Mouse (Mus musculus): ENCODE measurements around the gene Syvn1.

Syvn1 gene

GRCm38 (mm10) chr19:6054296-6054695 is 7.9 kb downstream of the Syvn1 start:
- POLR2A ChIA-PET, result interaction anchor here in 3 of 4 experiments (0.5 to 47.9 kb wide), 22 partner anchors 6 to 391 kb away, joined by 3 to 1520 read pairs (median 4); partner anchors contain the start of genes Cdca5 (in 3 of the 3), Tm7sf2 (in 3 of the 3), Zfpl1 (in 3 of the 3) and Gm28374 (in 2 of the 3)
- CTCF ChIA-PET, result interaction anchor here in 2 of 4 experiments (0.8 to 1.6 kb wide), 2 partner anchors 13 kb away, joined by 3 to 8 read pairs; partner anchors contain the start of gene Tm7sf2 (in 1 of the 2)

GRCm38 (mm10) chr19:6056696-6057095 is 10.3 kb downstream of the Syvn1 start:
- ChIA-PET POLR2A (interaction anchor here (0.6 to 47.9 kb wide), 31 partner anchors 2 to 527 kb away, joined by 3 to 1520 read pairs (median 4); partner anchors contain the start of genes Cdca5 (in 3 of the 4), Zfpl1 (in 3 of the 4), Gm28374 (in 2 of the 4) and Snx15 (in 2 of the 4)), CTCF (interaction anchor here in 1 of 4 experiments (0.6 kb wide), 2 partner anchors 179 to 544 kb away, joined by 4 to 5 read pairs; no protein-coding TSS in a partner anchor)

DNA sequence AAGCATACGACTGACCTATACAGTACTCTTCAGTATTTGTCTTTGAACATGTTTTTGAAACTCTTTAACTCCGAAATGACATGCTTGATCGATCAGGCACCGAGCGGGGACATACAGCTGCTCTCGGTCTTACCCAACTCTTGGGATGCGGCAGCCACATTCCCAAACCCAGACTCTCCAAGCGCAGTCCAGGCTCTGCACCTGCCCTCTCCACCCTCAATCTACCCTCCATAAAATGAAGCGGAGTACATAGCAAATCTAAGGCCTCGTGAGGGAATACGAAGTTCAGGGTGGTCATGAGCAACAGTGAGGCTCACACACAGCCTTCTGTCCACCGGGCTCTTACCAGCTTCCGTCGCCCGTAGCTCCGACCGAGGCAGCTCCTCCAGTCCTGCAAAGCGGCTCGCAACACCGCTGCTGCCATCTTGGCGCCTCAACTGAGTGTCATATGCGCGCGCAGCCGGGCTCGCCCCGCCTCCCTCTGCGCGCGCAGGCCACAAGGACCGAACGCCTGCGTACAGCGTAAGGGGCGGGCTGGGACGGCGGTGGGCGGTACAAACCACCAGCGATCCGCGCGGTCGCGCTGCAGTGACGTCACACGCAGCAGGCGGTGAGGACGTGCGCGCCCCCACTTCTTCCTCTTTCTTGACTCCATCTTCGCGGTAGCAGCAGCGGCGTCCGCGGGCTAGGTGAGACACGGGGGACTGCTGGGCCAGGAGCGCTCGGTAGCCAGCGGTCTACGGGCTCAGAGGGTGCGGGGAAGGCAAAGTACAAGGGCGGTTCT is 11.1 kb downstream of the Syvn1 start, which contains the start of the genes Mrpl49 and Fau:
Gene Mrpl49, minus strand, starts transcription at position 473 of the 784 bp plus-strand sequence.
Gene Fau, plus strand, starts transcription at position 532 of the 784 bp plus-strand sequence.
- CTCF ChIA-PET, result interaction anchor here in 2 of 4 experiments (0.6 to 0.9 kb wide), 3 partner anchors 14 to 271 kb away, joined by 3 to 4 read pairs (median 3); no protein-coding TSS in a partner anchor
- POLR2A ChIA-PET, result interaction anchor here (0.5 to 47.9 kb wide), 45 partner anchors 1 to 568 kb away, joined by 3 to 1520 read pairs (median 4); partner anchors contain the start of genes Cdca5 (in 3 of the 4), Syvn1 (in 3 of the 4), Zfpl1 (in 3 of the 4) and Gm28374 (in 2 of the 4)

DNA sequence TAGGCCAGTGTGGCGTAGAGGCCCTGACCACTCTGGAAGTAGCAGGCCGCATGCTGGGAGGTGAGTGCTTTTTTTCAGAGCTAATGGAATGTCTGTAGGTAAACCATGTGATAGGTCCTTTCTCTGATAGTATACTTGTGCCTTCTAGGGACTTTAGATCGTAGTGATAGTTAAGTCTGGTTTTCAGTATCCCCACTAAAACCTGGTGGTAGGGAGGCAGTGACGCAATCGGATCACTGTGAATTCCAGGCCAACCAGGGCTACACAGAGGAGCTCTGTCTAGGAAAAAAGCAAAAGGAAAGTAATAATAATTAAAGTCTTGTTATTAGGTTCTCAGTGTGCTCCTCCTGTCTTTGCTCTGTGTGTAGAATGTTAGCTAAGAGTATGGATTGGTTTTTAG is 12.1 kb downstream of the Syvn1 start:
- POLR2A ChIA-PET, result interaction anchor here in 3 of 4 experiments (0.6 to 47.9 kb wide), 28 partner anchors 0 to 548 kb away, joined by 3 to 1520 read pairs (median 4); partner anchors contain the start of genes Cdca5 (in 3 of the 3), Zfpl1 (in 3 of the 3), Gm28374 (in 2 of the 3) and Syvn1 (in 2 of the 3)
- CTCF ChIA-PET, result interaction anchor here in 1 of 4 experiments (0.9 to 1.4 kb wide), 2 partner anchors 9 to 272 kb away, joined by 3 to 10 read pairs; partner anchors contain the start of gene Tm7sf2

- CTCF ChIA-PET, result interaction anchor here in 2 of 4 experiments (0.6 to 1.4 kb wide), 3 partner anchors 8 to 272 kb away, joined by 3 to 10 read pairs (median 3); partner anchors contain the start of gene Tm7sf2 (in 1 of the 2)
- POLR2A ChIA-PET, result interaction anchor here in 3 of 4 experiments (0.6 to 47.9 kb wide), 28 partner anchors 0 to 549 kb away, joined by 3 to 1520 read pairs (median 4); partner anchors contain the start of genes Cdca5 (in 3 of the 3), Syvn1 (in 3 of the 3), Zfpl1 (in 3 of the 3) and Gm28374 (in 2 of the 3)
Measured at GRCm38 (mm10) chr19:6058966-6059365, 12.6 kb downstream of the Syvn1 start.

DNA sequence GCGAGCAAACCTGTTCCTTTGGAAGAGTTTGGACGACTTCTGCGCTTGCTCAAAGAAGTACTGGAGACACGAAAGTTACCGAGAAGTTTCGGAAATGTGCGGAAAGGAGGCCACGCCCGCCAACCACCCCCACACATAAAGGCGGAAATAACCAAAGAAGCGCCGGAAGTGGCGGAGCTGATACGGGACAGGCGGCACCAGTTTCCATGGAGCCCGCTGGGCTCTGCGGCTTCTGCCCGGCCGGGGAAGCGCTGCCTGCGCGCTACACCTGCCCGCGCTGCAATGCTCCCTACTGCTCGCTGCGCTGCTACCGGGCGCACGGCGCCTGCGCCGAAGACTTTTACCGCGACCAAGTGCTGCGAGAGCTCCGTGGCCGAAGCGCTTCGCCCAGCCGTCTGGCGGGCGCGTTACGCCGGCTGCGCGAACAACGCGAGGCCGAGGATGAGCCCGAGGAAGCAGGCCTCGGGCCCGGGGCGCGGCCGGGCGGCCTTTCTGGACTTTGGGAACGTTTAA is 14.7 kb downstream of the Syvn1 start, which contains the start of gene Znhit2:
Gene Znhit2, plus strand, starts transcription at position 172 of the 513 bp plus-strand sequence.
- ChIA-PET POLR2A (interaction anchor here (0.6 to 47.9 kb wide), 64 partner anchors 2 to 1205 kb away, joined by 3 to 1520 read pairs (median 4); partner anchors contain the start of genes Cdca5 (in 4 of the 4), Zfpl1 (in 4 of the 4), Sac3d1 (in 3 of the 4) and Snx15 (in 3 of the 4)), CTCF (interaction anchor here in 3 of 4 experiments (0.5 to 2.1 kb wide), 11 partner anchors 9 to 209 kb away, joined by 3 to 11 read pairs (median 4); partner anchors contain the start of genes Capn1 (in 1 of the 3), Cdc42ep2 (in 1 of the 3), Cdca5 (in 1 of the 3) and Gpha2 (in 1 of the 3))

DNA sequence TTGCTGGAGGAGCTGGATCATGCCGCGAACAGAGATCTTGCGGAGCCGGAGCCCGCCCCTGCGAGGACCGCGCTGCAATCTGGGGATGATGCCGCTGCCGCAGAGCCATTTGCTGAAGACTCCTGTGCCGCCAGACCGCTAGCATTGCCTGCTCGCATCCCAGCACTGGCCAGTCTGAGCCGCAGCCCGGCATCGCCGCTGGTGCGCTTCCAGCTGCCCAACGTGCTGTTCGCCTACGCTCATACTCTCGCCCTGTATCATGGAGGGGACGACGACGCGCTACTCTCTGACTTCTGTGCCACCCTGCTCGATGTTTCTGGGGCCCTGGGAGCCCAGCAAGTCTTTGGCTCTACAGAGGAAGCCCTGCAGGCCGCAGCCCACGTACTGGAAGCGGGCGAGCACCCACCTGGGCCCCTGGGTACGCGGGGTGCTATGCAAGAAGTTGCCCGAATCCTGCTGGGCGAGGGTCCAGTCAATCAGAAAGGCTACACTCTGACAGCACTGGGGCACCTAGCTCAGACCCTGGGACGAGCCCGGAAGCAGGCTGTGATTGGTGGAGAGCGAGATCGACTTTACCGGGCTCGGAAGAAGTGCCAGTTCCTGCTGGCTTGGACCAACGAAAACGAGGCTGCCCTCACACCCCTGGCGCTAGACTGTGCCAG is 15.4 kb downstream of the Syvn1 start:
- POLR2A ChIA-PET, result interaction anchor here (0.6 to 47.9 kb wide), 60 partner anchors 3 to 618 kb away, joined by 3 to 1520 read pairs (median 4); partner anchors contain the start of genes Cdca5 (in 4 of the 4), Zfpl1 (in 4 of the 4), Syvn1 (in 3 of the 4) and Vps51 (in 3 of the 4)
- CTCF ChIA-PET, result interaction anchor here in 3 of 4 experiments (0.5 to 2.1 kb wide), 12 partner anchors 9 to 320 kb away, joined by 3 to 11 read pairs (median 3); partner anchors contain the start of genes Capn1 (in 1 of the 3), Cdc42ep2 (in 1 of the 3), Cdca5 (in 1 of the 3) and Gpha2 (in 1 of the 3)

GRCm38 (mm10) chr19:6062418-6062817 is 16.0 kb downstream of the Syvn1 start:
- POLR2A ChIA-PET, result interaction anchor here (0.9 to 47.9 kb wide), 21 partner anchors 4 to 373 kb away, joined by 3 to 1520 read pairs (median 8); partner anchors contain the start of genes Syvn1 (in 3 of the 4), Cdca5 (in 2 of the 4), Gm28374 (in 2 of the 4) and Tm7sf2 (in 2 of the 4)
- CTCF ChIA-PET, result interaction anchor here in 1 of 4 experiments (1.0 to 2.0 kb wide), 2 partner anchors 9 to 65 kb away, joined by 3 to 11 read pairs; no protein-coding TSS in a partner anchor

DNA sequence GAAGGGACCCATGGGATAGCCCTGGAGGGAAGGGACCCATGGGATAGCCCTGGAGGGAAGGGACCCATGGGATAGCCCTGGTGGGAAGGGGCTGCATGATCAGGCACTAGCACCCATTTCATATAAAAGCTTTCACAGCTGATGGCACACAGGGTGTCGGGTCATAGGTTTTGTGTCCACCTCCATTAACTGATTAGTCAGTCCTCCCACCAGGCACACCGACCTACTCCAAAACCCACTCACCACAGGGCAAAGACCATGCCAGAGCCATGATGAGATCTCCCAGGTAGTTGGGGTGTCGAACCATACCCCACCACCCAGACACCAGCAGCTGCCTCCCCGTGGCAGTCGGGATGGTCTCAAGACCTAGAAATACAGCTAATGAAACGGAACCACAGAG is 16.7 kb downstream of the Syvn1 start:
- CTCF ChIA-PET, result interaction anchor here in 1 of 4 experiments (6.4 kb wide), 1 partner anchor 23 kb away, joined by 46 read pairs; the partner anchor contains the start of genes Cdca5 and Zfpl1
- POLR2A ChIA-PET, result interaction anchor here in 3 of 4 experiments (0.5 to 47.9 kb wide), 15 partner anchors 0 to 300 kb away, joined by 3 to 1520 read pairs (median 6); partner anchors contain the start of genes Cdca5 (in 2 of the 3), Fau (in 2 of the 3), Gm28374 (in 2 of the 3) and Mrpl49 (in 2 of the 3)

DNA sequence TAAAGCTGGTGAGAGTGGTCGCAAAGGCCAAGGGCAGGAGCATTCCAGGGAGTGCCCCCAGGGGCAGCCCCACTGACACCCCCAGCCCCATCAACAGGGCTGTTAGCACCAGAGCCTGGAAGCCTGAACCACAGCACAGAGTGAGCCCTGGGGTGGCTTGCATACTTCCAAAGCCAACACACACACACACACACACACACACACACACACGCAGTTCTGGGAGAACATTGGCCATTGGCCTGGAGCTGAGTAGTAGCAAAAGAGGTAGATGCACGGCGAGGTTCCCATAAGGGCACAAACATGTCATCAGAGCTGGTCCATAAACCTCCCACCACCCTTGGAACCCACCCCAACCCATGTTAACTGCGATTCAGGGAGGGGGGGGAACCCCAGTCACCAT is 20.2 kb downstream of the Syvn1 start:
- ChIA-PET POLR2A (interaction anchor here (0.6 to 47.9 kb wide), 79 partner anchors 3 to 577 kb away, joined by 3 to 1520 read pairs (median 5); partner anchors contain the start of genes Vps51 (in 4 of the 4), Zfpl1 (in 4 of the 4), Cdc42ep2 (in 3 of the 4) and Cdca5 (in 3 of the 4)), CTCF (interaction anchor here (0.6 to 6.4 kb wide), 51 partner anchors 8 to 356 kb away, joined by 3 to 46 read pairs (median 4); partner anchors contain the start of genes Cdca5 (in 2 of the 4), Syvn1 (in 2 of the 4), Tmem262 (in 2 of the 4) and Zfpl1 (in 2 of the 4))

DNA sequence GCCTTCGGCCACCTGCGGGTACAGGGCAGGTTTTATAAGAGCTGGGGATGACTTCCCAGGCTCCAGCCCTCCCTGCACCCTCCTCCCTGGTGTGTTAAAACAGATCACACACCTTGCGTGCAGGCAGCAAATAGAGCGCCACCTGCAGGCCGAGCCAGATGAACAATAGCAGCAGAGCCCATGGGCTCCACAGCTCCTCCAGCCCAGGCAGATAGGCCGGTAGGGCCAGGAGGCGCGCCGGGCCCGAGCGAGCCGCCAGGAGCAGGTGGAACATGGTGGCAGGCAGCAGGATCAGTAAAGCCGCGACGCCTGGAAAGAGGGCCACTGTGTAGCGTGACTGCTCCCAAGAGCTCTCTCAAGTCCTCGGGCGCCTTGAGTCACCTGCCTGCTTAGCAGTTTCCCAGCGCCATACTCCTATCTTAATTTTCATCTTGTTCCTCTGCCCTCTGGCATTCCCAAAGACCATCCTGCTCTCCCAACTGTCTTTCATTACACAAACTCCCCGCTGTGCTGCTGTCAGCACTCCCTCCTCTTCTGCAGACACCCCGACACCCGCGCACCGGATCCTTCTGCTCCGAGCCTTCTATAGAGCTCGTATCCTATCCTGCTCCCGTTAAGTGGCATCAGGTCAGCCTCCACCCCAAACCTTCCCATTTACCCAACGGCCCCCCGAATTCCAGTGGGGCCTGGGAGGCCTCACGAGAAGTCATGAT is 20.8 kb downstream of the Syvn1 start:
- CTCF ChIA-PET, result interaction anchor here (0.5 to 6.4 kb wide), 68 partner anchors 8 to 409 kb away, joined by 3 to 46 read pairs (median 4); partner anchors contain the start of genes Cdca5 (in 3 of the 4), Zfpl1 (in 3 of the 4), Snx15 (in 2 of the 4) and Syvn1 (in 2 of the 4)
- POLR2A ChIA-PET, result interaction anchor here (0.5 to 47.9 kb wide), 122 partner anchors 4 to 772 kb away, joined by 3 to 1520 read pairs (median 4); partner anchors contain the start of genes Vps51 (in 4 of the 4), Zfpl1 (in 4 of the 4), Capn1 (in 3 of the 4) and Cdc42ep2 (in 3 of the 4)

- ChIA-PET CTCF (interaction anchor here (0.5 to 6.4 kb wide), 46 partner anchors 9 to 421 kb away, joined by 3 to 46 read pairs (median 4); partner anchors contain the start of genes Cdca5 (in 3 of the 4), Zfpl1 (in 3 of the 4), Snx15 (in 2 of the 4) and Syvn1 (in 2 of the 4)), POLR2A (interaction anchor here (0.5 to 47.9 kb wide), 110 partner anchors 4 to 773 kb away, joined by 3 to 1520 read pairs (median 5); partner anchors contain the start of genes Vps51 (in 4 of the 4), Zfpl1 (in 4 of the 4), Capn1 (in 3 of the 4) and Cdca5 (in 3 of the 4))
Measured at GRCm38 (mm10) chr19:6067724-6068415, 21.5 kb downstream of the Syvn1 start, which contains the start of gene Tm7sf2. Tm7sf2 (minus strand) TSS chr19:6068373.

GRCm38 (mm10) chr19:6068951-6069350 is 22.6 kb downstream of the Syvn1 start:
- ChIA-PET CTCF (interaction anchor here in 1 of 4 experiments (1.4 to 6.4 kb wide), 4 partner anchors 10 to 53 kb away, joined by 3 to 46 read pairs (median 24); partner anchors contain the start of genes Capn1, Cdca5, Tmem262 and Vps51), POLR2A (interaction anchor here (0.5 to 47.9 kb wide), 16 partner anchors 5 to 258 kb away, joined by 3 to 1520 read pairs (median 14); partner anchors contain the start of genes Cdca5 (in 3 of the 4), Vps51 (in 3 of the 4), Zfpl1 (in 3 of the 4) and Fau (in 2 of the 4))

DNA sequence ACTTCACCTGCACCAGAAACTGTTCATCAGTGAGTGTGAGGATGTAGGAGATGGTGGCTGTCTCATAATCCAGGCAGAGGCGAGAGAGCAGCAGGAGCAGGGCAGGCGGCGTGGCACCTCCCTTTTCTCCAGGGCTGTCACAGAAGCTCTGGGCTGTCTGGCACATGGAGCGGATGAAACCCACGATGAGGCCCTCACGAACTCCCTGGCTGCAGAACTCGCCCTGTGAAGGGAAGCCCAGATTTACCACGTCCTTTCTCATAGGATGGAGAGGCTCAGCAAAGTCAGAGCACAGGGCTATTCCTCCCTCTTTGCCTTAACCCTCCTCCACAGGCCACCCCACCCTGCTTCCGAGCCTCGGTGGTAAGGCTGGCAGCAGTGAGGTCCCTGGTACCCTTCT is 23.5 kb downstream of the Syvn1 start:
- CTCF ChIA-PET, result interaction anchor here in 3 of 4 experiments (1.0 to 2.6 kb wide), 6 partner anchors 8 to 327 kb away, joined by 3 to 11 read pairs (median 6); partner anchors contain the start of genes Znhit2 (in 2 of the 3), Cdca5 (in 1 of the 3), Tmem262 (in 1 of the 3) and Zfpl1 (in 1 of the 3)
- POLR2A ChIA-PET, result interaction anchor here in 3 of 4 experiments (0.9 to 47.9 kb wide), 24 partner anchors 6 to 343 kb away, joined by 3 to 1520 read pairs (median 4); partner anchors contain the start of genes Cdca5 (in 3 of the 3), Zfpl1 (in 3 of the 3), Znhit2 (in 3 of the 3) and Fau (in 2 of the 3)

Measured in embryonic stem cell, embryonic (primary cell).